Mouse (Mus musculus): ENCODE measurements around the gene Plekha5. TPM values are rescaled to one million over a fixed set of nuclear protein-coding genes. Genes with fewer than 3 reads are reported as not detected.
A peak's percentile ranks its signal among the peaks of the same experiment; 100 is the strongest.

The Plekha5 gene
- total RNA-seq (2021) = 10 to 100 TPM; 21.5 to 28.3 TPM
- long read RNA-seq, experiment 1, partial matches to known transcripts = 1 of 10 reads
- long read RNA-seq, experiment 1, other reads (novel, unspliced or antisense) = 9 of 10 reads
- long read RNA-seq, experiment 2, partial matches to known transcripts = 0 of 5 reads
- long read RNA-seq, experiment 2, other reads (novel, unspliced or antisense) = 5 of 5 reads

DNA sequence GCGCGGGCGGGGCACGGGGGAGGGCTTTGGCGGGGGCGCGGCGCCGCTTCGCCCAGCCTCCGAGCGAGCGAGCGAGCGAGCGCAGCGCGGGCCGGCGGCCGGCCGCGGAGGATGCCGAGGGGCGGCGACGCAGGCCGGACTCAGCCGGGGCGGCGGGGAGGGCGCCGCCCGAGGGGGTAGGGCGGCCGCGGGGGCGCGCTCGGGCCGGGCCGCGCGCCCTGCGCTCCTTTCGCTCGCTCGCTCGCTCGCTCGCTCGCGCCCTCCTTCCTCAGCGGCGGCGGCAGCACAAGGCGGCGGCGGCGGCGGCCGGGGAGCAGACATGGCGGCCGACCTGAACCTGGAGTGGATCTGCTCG, at the start of gene Plekha5:
Gene Plekha5 (plus strand): TSS at position 209 of the 355 bp plus-strand sequence.
- peak in 1 of 2 experiments; percentile 72 for DNase-seq

GRCm38 (mm10) chr6:140375671-140376070, 48.2 kb upstream of the Plekha5 start:
- no peak for DNase-seq

DNA sequence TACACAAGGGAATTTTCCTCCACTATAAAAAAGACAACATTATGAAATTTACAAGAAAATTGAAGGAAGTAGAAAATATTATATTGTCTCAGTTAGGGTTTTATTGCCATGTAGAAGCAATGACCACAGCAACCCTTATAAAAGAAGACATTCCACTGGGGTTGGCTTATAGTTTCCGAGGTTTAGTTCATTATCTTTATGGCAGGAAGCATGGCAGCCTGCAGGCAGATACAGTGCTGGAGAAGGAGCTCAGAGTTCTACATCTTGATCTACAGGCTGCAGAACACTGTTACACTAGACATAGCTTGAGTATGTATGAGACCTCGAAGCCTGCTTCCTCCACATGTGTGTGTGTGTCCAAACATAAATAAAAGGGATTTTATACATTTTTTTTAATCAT, 43.3 kb upstream of the Plekha5 start:
- no peak for DNase-seq

- no peak for DNase-seq
These were observed 42.7 kb upstream of the Plekha5 start for GRCm38 (mm10) chr6:140381162-140381561.

- DNase-seq = no peak
These were observed 40.1 kb upstream of the Plekha5 start for GRCm38 (mm10) chr6:140383580-140384400.

DNA sequence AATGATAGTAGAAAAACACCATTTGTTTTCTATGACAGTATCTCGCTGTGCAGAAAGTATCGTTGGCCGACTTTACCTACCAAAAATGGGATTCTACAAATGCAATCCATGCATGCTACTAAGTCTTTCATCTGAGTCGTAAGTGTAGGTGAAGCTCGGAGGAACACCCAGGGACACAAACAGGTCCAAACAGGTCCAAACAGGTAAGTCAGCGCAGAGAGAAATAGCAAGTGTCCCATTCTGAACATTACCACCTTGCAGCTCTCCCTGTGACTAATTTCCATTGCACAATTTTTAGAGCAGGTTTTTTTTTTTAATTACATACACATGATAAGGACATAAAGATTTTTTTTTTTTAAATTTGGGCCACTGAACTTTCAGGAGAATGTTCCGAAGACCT, 27.2 kb upstream of the Plekha5 start:
- DNase-seq = no peak

- no peak for DNase-seq
These were observed 21.0 kb upstream of the Plekha5 start for GRCm38 (mm10) chr6:140402766-140403310.

DNA sequence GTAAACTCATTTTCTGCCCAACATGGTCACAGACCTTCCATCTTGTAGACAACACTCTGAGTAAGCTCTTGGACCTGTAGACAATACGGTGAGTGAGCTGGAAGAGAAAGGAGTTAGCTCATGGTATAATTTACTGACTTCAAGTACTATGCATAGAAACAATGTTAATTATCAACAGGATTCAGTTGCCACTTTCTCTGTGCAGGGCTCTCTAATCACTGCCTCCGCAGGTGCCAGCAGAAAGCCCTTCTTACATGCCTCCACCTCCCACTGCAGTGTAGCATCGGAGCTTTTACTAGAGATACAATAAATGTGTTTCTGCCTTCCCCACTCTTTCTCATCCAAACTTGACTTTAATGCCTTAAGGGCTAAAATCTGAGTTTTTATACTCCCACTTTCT, 11.9 kb upstream of the Plekha5 start:
- DNase-seq = no peak

DNA sequence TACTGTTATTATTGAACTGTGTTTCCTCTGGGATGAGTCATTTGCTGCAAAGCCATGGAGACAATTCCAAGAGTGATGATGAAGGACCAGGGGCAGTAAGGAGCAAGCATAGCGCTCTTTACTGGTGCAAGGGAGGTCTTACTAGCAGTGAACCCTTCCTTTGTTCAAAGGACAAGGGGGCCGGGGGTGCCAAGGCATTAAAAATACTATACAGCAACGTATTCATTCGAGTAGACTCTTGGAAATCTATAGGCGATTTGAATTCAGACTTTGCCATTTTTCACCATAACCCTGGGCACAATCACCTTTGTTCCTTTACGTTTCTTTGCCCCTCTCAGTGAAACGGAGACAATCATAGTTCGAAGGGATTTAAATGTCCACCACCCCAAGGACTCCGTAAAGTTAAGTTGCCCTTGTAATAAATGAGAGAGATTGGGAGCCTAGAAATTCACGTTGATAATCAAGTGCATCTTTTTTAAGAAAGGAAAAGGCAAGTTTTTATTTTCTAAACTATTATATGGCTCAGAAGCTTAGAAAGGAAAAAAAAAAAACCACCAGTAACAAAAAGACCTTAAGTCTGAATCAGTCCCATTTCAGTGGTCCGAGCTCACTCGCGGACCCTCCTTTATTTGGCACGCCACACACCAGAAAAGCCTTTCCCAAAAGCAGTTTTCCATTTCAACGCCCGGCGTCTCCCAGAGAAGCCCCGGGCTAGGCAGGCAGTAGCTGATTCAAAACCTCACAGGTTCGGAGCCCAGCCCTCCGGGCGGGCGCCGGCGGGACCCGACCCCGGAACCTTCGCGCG, 611 bp upstream of the Plekha5 start:
- DNase-seq = peak in 1 of 2 experiments; percentile 78

DNA sequence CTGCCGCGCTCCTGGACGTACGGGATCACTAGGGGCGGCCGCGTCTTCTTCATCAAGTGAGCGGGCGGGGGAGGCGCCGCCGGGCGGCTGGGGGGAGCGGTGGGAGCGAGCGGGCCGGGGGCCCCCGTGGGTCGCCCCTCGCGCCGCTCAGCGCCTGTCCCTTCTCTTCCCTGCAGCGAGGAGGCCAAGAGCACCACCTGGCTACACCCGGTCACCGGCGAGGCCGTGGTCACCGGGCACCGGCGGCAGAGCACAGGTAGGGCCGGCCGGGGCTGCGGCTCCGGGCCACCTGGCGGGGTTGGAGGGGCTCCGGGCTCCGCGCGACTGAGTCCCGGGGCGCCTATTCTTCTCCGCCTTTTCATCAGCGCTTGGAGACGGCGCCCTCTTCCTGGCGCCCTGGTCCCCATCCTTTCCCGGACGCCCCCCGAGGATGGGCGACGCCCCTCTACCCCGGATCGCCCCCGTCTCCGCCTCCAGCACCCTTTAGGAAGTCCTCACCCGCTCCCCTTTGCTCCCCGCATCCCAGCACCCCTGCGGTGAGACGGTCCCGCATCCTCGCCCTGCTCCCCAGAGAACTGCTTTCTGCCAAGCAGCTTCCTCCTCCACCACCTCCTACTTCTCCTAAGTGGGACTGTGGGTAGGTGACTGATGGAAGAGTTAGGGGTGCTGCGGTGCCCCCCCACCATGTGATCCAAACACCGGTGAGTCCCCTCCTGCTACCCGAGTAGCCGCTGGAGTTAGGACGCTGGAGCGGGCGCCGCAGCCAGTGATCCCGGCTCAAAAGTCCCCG, 542 bp downstream of the Plekha5 start:
- DNase-seq = peak; percentile 26 to 64

GRCm38 (mm10) chr6:140424991-140425361, 1.1 kb downstream of the Plekha5 start:
- DNase-seq = peak; percentile 9 to 56

DNA sequence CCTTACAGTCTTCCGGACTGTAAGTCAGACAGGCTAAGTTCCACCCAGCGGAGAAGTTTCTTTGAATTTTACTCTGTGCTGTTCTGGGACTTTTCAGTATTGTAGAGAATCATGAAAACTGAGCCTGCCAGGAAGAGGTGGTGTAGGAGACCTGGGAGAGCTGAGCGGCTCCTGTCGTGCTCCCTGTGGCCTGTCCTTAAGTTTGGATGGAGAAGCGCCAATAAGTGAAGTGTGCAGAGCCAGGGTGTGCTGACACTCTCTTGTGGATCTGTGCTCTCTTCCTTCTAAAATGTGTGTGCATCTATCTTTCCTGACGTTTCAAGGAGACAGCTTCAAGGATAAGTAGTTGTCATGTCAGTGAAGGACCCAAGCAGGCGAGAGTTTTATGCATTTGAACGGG, 5.4 kb downstream of the Plekha5 start:
- no peak for DNase-seq

GRCm38 (mm10) chr6:140432363-140432762, 8.5 kb downstream of the Plekha5 start:
- no peak for DNase-seq

DNA sequence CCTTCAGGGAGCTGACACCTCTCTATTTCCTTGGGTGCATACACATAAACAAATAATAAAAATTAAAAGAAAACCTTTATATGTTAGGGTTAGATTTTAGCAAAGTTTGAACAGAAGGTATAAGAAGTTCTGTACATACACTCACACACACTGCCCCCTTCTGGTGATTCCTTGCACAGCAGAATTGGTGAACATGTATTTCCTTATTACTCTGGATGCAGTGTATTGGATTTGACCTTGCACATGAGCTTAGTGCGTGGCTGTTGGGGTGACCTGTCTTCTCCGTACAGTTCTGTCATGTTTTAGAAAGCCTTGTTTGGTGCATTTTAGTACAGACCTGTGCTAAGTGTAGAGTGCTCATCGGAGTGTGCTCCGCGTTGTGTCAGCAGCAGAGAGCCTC, 19.5 kb downstream of the Plekha5 start:
- peak; percentile 23 to 81 for DNase-seq

DNA sequence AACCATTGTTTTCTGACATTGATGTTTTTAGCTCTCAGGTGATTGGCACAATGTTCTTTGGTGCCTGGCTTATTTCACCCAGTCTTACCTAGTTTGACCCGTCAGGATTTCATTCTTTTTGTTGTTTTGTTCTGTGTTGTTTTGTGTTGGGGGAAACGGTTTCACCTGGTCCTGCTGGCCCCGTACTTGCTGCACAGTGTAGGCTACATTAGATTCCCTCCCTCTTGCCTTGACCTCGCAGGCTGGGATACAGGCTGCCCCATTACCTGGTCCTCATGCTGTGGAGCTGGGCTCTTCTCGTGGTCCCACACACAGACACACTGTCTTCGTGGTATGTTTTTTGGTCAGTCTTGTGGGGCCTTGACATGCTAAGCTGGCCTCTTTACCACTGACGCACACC, 20.3 kb downstream of the Plekha5 start:
- DNase-seq = no peak

GRCm38 (mm10) chr6:140444855-140445465, 21.1 kb downstream of the Plekha5 start:
- DNase-seq = no peak

DNA sequence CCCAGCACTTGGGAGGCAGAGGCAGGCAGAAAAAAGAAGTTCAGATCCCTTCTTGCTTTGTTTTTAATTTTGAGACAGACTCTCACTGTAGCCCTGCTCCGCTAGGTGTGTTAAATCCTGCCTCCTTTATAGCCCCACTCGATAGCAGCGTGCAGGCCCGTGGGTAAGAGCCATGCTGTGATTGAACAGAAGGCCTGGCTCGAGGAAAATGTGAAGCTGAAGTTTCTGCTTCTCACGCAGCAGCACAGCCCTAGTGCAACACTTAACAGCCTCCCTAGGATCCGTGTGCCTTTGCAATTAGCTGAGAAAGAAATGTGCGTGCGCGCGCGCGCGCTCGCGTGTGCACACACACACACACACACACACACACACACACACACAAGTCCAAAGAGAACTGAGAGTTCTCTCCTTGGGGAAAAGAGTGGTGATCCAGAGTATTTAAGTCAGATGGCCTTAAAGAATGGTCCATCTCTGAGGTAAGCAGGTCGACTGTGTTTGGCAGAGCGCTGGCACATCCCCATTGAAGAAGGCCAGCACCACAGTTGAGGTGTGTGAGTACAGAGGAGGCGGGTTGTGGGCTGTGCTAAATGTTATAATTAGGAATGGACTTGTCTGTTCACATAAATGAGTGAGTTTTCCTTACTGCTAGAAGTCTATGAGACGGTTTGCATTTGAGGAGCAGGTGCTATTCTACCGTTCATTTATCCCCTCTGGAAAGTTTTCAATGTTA, 24.3 kb downstream of the Plekha5 start:
- no peak for DNase-seq

- no peak for DNase-seq
These were observed 26.8 kb downstream of the Plekha5 start for GRCm38 (mm10) chr6:140450693-140451092.

- DNase-seq = no peak
These were observed 28.9 kb downstream of the Plekha5 start for GRCm38 (mm10) chr6:140452736-140453135.

DNA sequence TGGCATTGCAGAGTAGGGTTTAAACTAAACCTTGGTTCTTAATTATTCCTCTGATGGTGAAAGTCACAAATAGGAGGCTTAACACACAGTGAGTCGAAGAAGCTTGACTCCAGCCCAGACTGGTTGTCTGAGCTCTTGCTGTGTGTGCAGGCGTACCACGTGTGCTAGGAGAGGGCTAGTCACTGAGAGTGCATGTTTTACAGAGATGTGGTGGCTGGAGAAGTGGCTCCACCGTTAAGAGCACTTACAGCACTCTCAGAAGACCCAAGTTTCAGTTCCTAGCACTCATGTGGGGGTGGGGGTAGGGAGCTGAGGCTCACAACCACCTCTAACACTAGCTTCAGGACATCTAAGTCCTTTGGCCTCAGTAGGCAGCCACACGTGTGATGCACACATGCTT, 29.6 kb downstream of the Plekha5 start:
- no peak for DNase-seq

DNA sequence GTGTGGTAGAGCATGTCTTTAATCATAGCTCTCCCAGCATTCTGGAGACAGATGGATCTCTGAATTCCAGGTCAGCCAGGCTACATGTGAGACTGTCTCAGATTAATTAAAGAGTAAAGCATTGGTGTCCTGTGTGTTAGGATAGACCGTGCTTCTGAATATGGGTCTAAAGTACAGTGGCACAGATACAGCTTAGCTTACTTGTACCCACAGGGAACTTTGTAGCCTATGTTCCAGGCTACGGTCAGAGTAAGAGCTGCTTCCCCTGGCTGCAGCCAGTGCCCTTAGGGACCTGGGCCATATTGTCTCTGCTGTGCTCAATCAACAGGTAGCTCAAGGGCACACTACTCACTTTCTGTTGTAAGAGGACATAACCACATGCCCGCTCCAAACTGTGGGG, 30.5 kb downstream of the Plekha5 start:
- no peak for DNase-seq
